ENCODE assay signal across 18 mouse cellular contexts in the genomic region with DNA sequence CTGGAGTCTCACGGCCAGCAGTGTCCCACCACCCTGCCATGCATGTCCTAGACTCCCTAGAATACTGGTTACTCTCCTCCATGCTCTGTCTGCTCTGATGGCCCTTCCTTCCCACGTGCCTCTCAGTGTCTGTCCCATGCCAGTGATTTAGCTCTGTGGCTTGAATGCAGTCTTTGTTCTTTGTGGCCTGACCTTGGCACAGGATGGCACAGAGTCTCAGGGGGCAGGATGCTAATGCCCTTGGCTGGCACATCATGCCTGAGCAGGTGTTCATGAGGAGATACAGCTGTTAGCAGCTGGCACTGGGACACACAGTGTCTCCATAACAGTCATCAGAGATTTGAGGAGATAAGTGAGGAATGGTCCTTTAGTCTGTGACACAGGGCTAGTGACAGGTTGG. TPM values are rescaled to one million over a fixed set of nuclear protein-coding genes. Genes with fewer than 3 reads are reported as not detected.
A peak's percentile ranks its signal among the peaks of the same experiment; 100 is the strongest.
DNase-seq lines count a peak whose midpoint lies in the region; ATAC-seq lines count a peak whose summit lies in the region.
"Had no signal": no experiment of that assay in that cellular context is flagged by ENCODE, and none has a peak within 500 bp of the region (broad histone marks: within the 10 kb centered on the region; RNA-seq: fewer than 3 reads in every experiment).

No protein-coding gene starts in this region.

- H3K4me3 ChIP-seq in hindbrain, embryonic 16.5 days (ENCODE audit: low read length), result no peak overlapping the region
- no peak overlapping the region for H3K4me3 ChIP-seq in hindbrain, embryonic 13.5 days
- H3K4me3 ChIP-seq: gastrocnemius, adult 2 months; hindbrain, embryonic 12.5 days; liver, embryonic 15.5 days; megakaryocyte, embryonic 14.5 days; stomach, embryonic 15.5 days had no signal

- no peak overlapping the region for H3K27ac ChIP-seq in hindbrain, embryonic 16.5 days (ENCODE audit: low read depth, low read length)
- H3K27ac ChIP-seq in hindbrain, embryonic 13.5 days, result no peak overlapping the region
- H3K27ac ChIP-seq: gastrocnemius, adult 2 months; hindbrain, embryonic 12.5 days; liver, embryonic 15.5 days; stomach, embryonic 15.5 days had no signal

- intact Hi-C loops in left cerebral cortex, postnatal 25 days (cut with DNase I), result no loop called here
- intact Hi-C loops in left cerebral cortex, postnatal 10 days (cut with DNase I), result no loop called here

- ATAC-seq in hindbrain, embryonic 16.5 days, result peak; percentile 40; the same call in 1 of the 2 replicates
- ATAC-seq in hindbrain, embryonic 13.5 days (ENCODE audit: low FRiP score), result no peak
- ATAC-seq: intestine, embryonic 16.5 days had no signal

- peaks cover 6% of the 10 kb centered on the region for H3K36me3 ChIP-seq in hindbrain, embryonic 16.5 days (ENCODE audit: control insufficient read depth, insufficient read depth, low read length)
- peaks cover 69% of the 10 kb centered on the region for H3K36me3 ChIP-seq in hindbrain, embryonic 13.5 days
- H3K36me3 ChIP-seq: liver, embryonic 15.5 days; stomach, embryonic 15.5 days had no signal

- peaks cover 25% of the 10 kb centered on the region for H3K4me1 ChIP-seq in hindbrain, embryonic 16.5 days (ENCODE audit: control insufficient read depth, insufficient read depth, low read depth, low read length)
- peaks cover 58% of the 10 kb centered on the region for H3K4me1 ChIP-seq in hindbrain, embryonic 13.5 days (replicated peaks)
- H3K4me1 ChIP-seq: liver, embryonic 15.5 days; megakaryocyte, embryonic 14.5 days had no signal

- no peak overlapping the region for H3K9ac ChIP-seq in hindbrain, embryonic 16.5 days (ENCODE audit: low read depth, low read length)
- H3K9ac ChIP-seq in hindbrain, embryonic 13.5 days, result no peak overlapping the region
- H3K9ac ChIP-seq: hindbrain, embryonic 12.5 days; liver, embryonic 15.5 days; stomach, embryonic 15.5 days had no signal

- WGBS in hindbrain, embryonic 16.5 days, result 38% methylated on average over 2 of the region's 2 CpGs
- 55% methylated on average over 2 of the region's 2 CpGs for WGBS in hindbrain, embryonic 13.5 days

- peak; percentile 27 to 57 for DNase-seq in left cerebral cortex, postnatal 25 days (ENCODE audit: low spot score in 2 of 2)
- DNase-seq in left cerebral cortex, postnatal 10 days (ENCODE audit: extremely low spot score in 1 of 2, low spot score in 2 of 2), result no peak
- peak; percentile 66 for DNase-seq in Muller cell, postnatal 12 days (ENCODE audit: inconsistent ontology term)
- peak; percentile 95 for DNase-seq in brain, adult 2 months (ENCODE audit: low read depth, low spot score)
- DNase-seq in spleen, postnatal 36 days (ENCODE audit: low spot score in 2 of 2), result no peak
- DNase-seq: adrenal gland, postnatal 36 days; cerebellum, adult 9-11 months; gastrocnemius, adult 2 months; lung, postnatal 14 days; spleen, adult 18-20 months; thymus, postnatal 14 days had no signal

- no peak overlapping the region for H3K4me2 ChIP-seq in hindbrain, embryonic 16.5 days (ENCODE audit: low read length)
- no peak overlapping the region for H3K4me2 ChIP-seq in hindbrain, embryonic 13.5 days
- H3K4me2 ChIP-seq: hindbrain, embryonic 12.5 days; liver, embryonic 15.5 days; stomach, embryonic 15.5 days had no signal

- H3K27me3 ChIP-seq in hindbrain, embryonic 16.5 days (replicated peaks; ENCODE audit: control insufficient read depth, insufficient read depth, low read length), result no peaks in the 10 kb centered on the region
- H3K27me3 ChIP-seq in hindbrain, embryonic 13.5 days, result no peaks in the 10 kb centered on the region
- H3K27me3 ChIP-seq: hindbrain, embryonic 12.5 days; liver, embryonic 15.5 days; stomach, embryonic 15.5 days had no signal

- no peaks in the 10 kb centered on the region for H3K9me3 ChIP-seq in hindbrain, embryonic 16.5 days (ENCODE audit: control insufficient read depth, low read length)
- no peaks in the 10 kb centered on the region for H3K9me3 ChIP-seq in hindbrain, embryonic 13.5 days
- H3K9me3 ChIP-seq: hindbrain, embryonic 12.5 days; liver, embryonic 15.5 days; megakaryocyte, embryonic 14.5 days; stomach, embryonic 15.5 days had no signal

RNA-seq across cellular contexts. Expression of gene Wscd1, which starts 20.8 kb away (rescaled TPM):
- 98.8 and 106 TPM in 2 replicates for polyA plus RNA-seq in hindbrain, embryonic 16.5 days (2015; fragmentation: Nextera tagmentation; extraction: Ambion mirVana)
- 69.8 and 70.4 TPM in 2 replicates for polyA plus RNA-seq in hindbrain, embryonic 13.5 days (2015; fragmentation: Nextera tagmentation; extraction: Ambion mirVana)
- total RNA-seq in left cerebral cortex, postnatal 25 days (2021), result 10 to 100 TPM; 60.0 to 61.6 TPM
- total RNA-seq in left cerebral cortex, postnatal 10 days (2021), result 10 to 100 TPM; 65.2 to 69.8 TPM

Comparison
In these comparisons a context has a peak if more than half of its experiments do, and no peak if none do; other contexts are left out.
1. DNase-seq: peak in left cerebral cortex, postnatal 25 days (2 of 2), Muller cell, postnatal 12 days (single experiment) and brain, adult 2 months (single experiment); none in left cerebral cortex, postnatal 10 days (0 of 2) and spleen, postnatal 36 days (0 of 2).